Mouse (Mus musculus) forebrain, postnatal 0 days (tissue): ENCODE measurements around the gene Masp2. TPM values are rescaled to one million over a fixed set of nuclear protein-coding genes. Genes with fewer than 3 reads are reported as not detected.

Experiments used
- ATAC-seq: fragments of 200-750 bp; cut with Nextera tagmentation; 2 replicates; pipeline ENCODE4 v1.8.0; 2017; ENCODE audit warnings: mild to moderate bottlenecking, moderate library complexity
- DNase-seq: peaks from one replicate; pipeline ENCODE4 v3.0.0-alpha.2; 2015
- H3K27ac ChIP-seq: fragments of 300-500 bp; sonication (generic); 2 replicates; pipeline ENCODE4 v1.5.1; 2014; ENCODE audit warnings: low read depth, mild to moderate bottlenecking, antibody characterized with exemption, low read length, moderate library complexity, mixed read lengths
- H3K27me3 ChIP-seq: fragments of 300-500 bp; sonication (generic); 2 replicates; pipeline ENCODE4 v1.6.1; 2014; ENCODE audit warnings: mild to moderate bottlenecking, low read length, mixed read lengths; ENCODE audit not compliant: insufficient read depth
- H3K36me3 ChIP-seq: fragments of 300-500 bp; sonication (generic); 2 replicates; pipeline ENCODE4 v1.6.1; 2014; ENCODE audit warnings: mild to moderate bottlenecking, moderate library complexity; ENCODE audit not compliant: insufficient read depth
- H3K4me1 ChIP-seq: fragments of 300-500 bp; sonication (generic); 2 replicates; pipeline ENCODE4 v1.6.1; 2014; ENCODE audit warnings: antibody characterized with exemption; ENCODE audit not compliant: insufficient read depth
- H3K4me2 ChIP-seq: fragments of 300-500 bp; sonication (generic); 2 replicates; pipeline ENCODE4 v1.6.1; 2014; ENCODE audit warnings: low read depth, mild to moderate bottlenecking, moderate library complexity
- H3K4me3 ChIP-seq: fragments of 300-500 bp; sonication (generic); 2 replicates; pipeline ENCODE4 v1.5.1; 2014; ENCODE audit warnings: low read depth, low read length, mixed read lengths
- H3K9ac ChIP-seq: fragments of 300-500 bp; sonication (generic); 2 replicates; pipeline ENCODE4 v1.6.1; 2014; ENCODE audit warnings: mild to moderate bottlenecking
- H3K9me3 ChIP-seq: fragments of 300-500 bp; sonication (generic); 2 replicates; pipeline ENCODE4 v1.6.1; 2016; ENCODE audit warnings: low read length
- CTCF ChIP-seq: sonication (generic); IDR thresholded peaks from 2 replicates; pipeline ENCODE4 v1.5.1; 2016; ENCODE audit warnings: antibody characterized with exemption, control low read depth, low read depth
- WGBS: fragments of 180-500 bp; shearing (Covaris S2); extraction: QIAGEN DNeasy Blood & Tissue Kit; methylation state at CpG from one replicate; pipeline ENCODE4 v1.1.7; 2014; 5-methylcytosine and 5-hydroxymethylcytosine counted together
- polyA plus RNA-seq: library from polyadenylated mRNA; unstranded; fragments of >200 nt; fragmentation: Nextera tagmentation; extraction: Ambion mirVana; gene quantifications from 2 replicates; pipeline ENCODE4 v1.2.1, GENCODE M21; 2015
- total RNA-seq: library from RNA; depleted of rRNA; stranded (reverse); fragments of >200 nt; gene quantifications from 2 replicates; pipeline ENCODE4 v1.2.3, GENCODE M21; 2014; rRNA removed

Masp2 gene
- total and polyA plus RNA-seq, 2 experiments from 2014 or later: 0.24 TPM; not detected in 1

- Histone ChIP-seq H3K27ac (no peak overlapping the region), H3K4me2 (no peak overlapping the region), H3K9me3 (no peaks in the 10 kb centered on the region), H3K9ac (no peak overlapping the region), H3K4me3 (no peak overlapping the region), H3K27me3 (no peaks in the 10 kb centered on the region), H3K36me3 (no peaks in the 10 kb centered on the region), H3K4me1 (no peaks in the 10 kb centered on the region)
- DNase-seq (no peak), ATAC-seq (no peak)
- no peak for TF ChIP-seq CTCF
- 43% methylated on average over 15 of the region's 15 CpGs for WGBS
These were observed 54.4 kb downstream of the Masp2 start for GRCm38 (mm10) chr4:148656691-148657258.

GRCm38 (mm10) chr4:148657776-148658175 lies 55.4 kb downstream of the Masp2 start:
- WGBS: 90% methylated on average over 13 of the region's 13 CpGs
- Histone ChIP-seq H3K4me1 (no peaks in the 10 kb centered on the region), H3K4me3 (no peak overlapping the region), H3K9me3 (no peaks in the 10 kb centered on the region), H3K4me2 (no peak overlapping the region), H3K36me3 (no peaks in the 10 kb centered on the region), H3K27me3 (no peaks in the 10 kb centered on the region), H3K9ac (no peak overlapping the region), H3K27ac (no peak overlapping the region)
- TF ChIP-seq CTCF: no peak
- DNase-seq (no peak), ATAC-seq (no peak)

GRCm38 (mm10) chr4:148660174-148660573 lies 57.8 kb downstream of the Masp2 start:
- no peaks in the 10 kb centered on the region for H3K4me1 ChIP-seq
- WGBS: 69% methylated on average over 3 of the region's 3 CpGs
- no peak overlapping the region for H3K9ac ChIP-seq
- no peaks in the 10 kb centered on the region for H3K36me3 ChIP-seq
- no peak for TF ChIP-seq CTCF
- H3K27ac ChIP-seq: no peak overlapping the region
- H3K4me3 ChIP-seq: no peak overlapping the region
- ATAC-seq: no peak
- no peak overlapping the region for H3K4me2 ChIP-seq
- DNase-seq: no peak
- H3K27me3 ChIP-seq: no peaks in the 10 kb centered on the region
- H3K9me3 ChIP-seq: no peaks in the 10 kb centered on the region

GRCm38 (mm10) chr4:148662168-148662965 lies 60.0 kb downstream of the Masp2 start:
- Histone ChIP-seq H3K4me1 (no peaks in the 10 kb centered on the region), H3K27me3 (no peaks in the 10 kb centered on the region), H3K9me3 (no peaks in the 10 kb centered on the region), H3K36me3 (no peaks in the 10 kb centered on the region), H3K4me2 (0 out of 2 replicates have a peak overlapping the region, but pooled peaks have one; percentile 13), H3K27ac (no peak overlapping the region), H3K9ac (no peak overlapping the region), H3K4me3 (no peak overlapping the region)
- WGBS: 36% methylated on average over 21 of the region's 21 CpGs
- ATAC-seq (0 out of 2 replicates have a peak, but pooled peaks have one; percentile 8), DNase-seq (peak; percentile 73)
- TF ChIP-seq CTCF: peak; percentile 85

GRCm38 (mm10) chr4:148663326-148663725 lies 61.0 kb downstream of the Masp2 start:
- H3K36me3 ChIP-seq: no peaks in the 10 kb centered on the region
- no peak overlapping the region for H3K4me2 ChIP-seq
- no peak overlapping the region for H3K9ac ChIP-seq
- 70% methylated on average over 7 of the region's 7 CpGs for WGBS
- DNase-seq (no peak), ATAC-seq (no peak)
- H3K27ac ChIP-seq: no peak overlapping the region
- no peaks in the 10 kb centered on the region for H3K9me3 ChIP-seq
- H3K4me1 ChIP-seq: no peaks in the 10 kb centered on the region
- H3K4me3 ChIP-seq: no peak overlapping the region
- no peaks in the 10 kb centered on the region for H3K27me3 ChIP-seq
- TF ChIP-seq CTCF: no peak

GRCm38 (mm10) chr4:148664021-148664420 lies 61.7 kb downstream of the Masp2 start:
- Histone ChIP-seq H3K27me3 (no peaks in the 10 kb centered on the region), H3K4me2 (no peak overlapping the region), H3K27ac (no peak overlapping the region), H3K36me3 (no peaks in the 10 kb centered on the region), H3K4me3 (no peak overlapping the region), H3K9ac (no peak overlapping the region), H3K4me1 (no peaks in the 10 kb centered on the region), H3K9me3 (no peaks in the 10 kb centered on the region)
- ATAC-seq (no peak), DNase-seq (no peak)
- WGBS: 55% methylated on average over 6 of the region's 6 CpGs
- TF ChIP-seq CTCF: no peak

Other genes starting within 250 kb of the Masp2 start
- gene Ubiad1, start 157.8 kb upstream of the Masp2 start, total RNA-seq: 13.6 and 18.7 TPM in 2 replicates
- 11.7 and 12.2 TPM in 2 replicates for gene Ubiad1, start 157.8 kb upstream of the Masp2 start, polyA plus RNA-seq
- gene Mtor, start 153.9 kb upstream of the Masp2 start, total RNA-seq: 35.2 and 43.6 TPM in 2 replicates
- 27.7 and 28.0 TPM in 2 replicates for gene Mtor, start 153.9 kb upstream of the Masp2 start, polyA plus RNA-seq
- gene Angptl7, start 102.1 kb upstream of the Masp2 start, total RNA-seq: 0.52 TPM in 1 of 2 replicates, not detected in the other
- gene Angptl7, start 102.1 kb upstream of the Masp2 start, polyA plus RNA-seq: 0.21 and 0.33 TPM in 2 replicates
- 70.4 and 80.0 TPM in 2 replicates for gene Exosc10, start 44.1 kb upstream of the Masp2 start, total RNA-seq
- gene Exosc10, start 44.1 kb upstream of the Masp2 start, polyA plus RNA-seq: 75.3 and 76.8 TPM in 2 replicates
- gene Srm, start 11.1 kb upstream of the Masp2 start, total RNA-seq: 59.9 and 60.3 TPM in 2 replicates
- gene Srm, start 11.1 kb upstream of the Masp2 start, polyA plus RNA-seq: 199 and 232 TPM in 2 replicates
- 107 and 159 TPM in 2 replicates for gene Tardbp, start 24.5 kb downstream of the Masp2 start, total RNA-seq
- gene Tardbp, start 24.5 kb downstream of the Masp2 start, polyA plus RNA-seq: 101 and 104 TPM in 2 replicates
- gene Gm572, start 40.8 kb downstream of the Masp2 start, total RNA-seq: not detected in 2 replicates
- not detected in 2 replicates for gene Gm572, start 40.8 kb downstream of the Masp2 start, polyA plus RNA-seq
- gene Casz1, start 201.9 kb downstream of the Masp2 start, total RNA-seq: 1.2 and 3.1 TPM in 2 replicates
- gene Casz1, start 201.9 kb downstream of the Masp2 start, polyA plus RNA-seq: 0.65 and 1.1 TPM in 2 replicates